ENCODE assay signal across 11 mouse cellular contexts in genomic region chr8:120947240-120947639, GRCm38 (mm10).
A peak's percentile ranks its signal among the peaks of the same experiment; 100 is the strongest.
DNase-seq lines count a peak whose midpoint lies in the region; ATAC-seq and TF ChIP-seq lines count a peak whose summit lies in the region.
"Had no signal": no experiment of that assay in that cellular context is flagged by ENCODE, and none has a peak within 500 bp of the region (broad histone marks: within the 10 kb centered on the region; RNA-seq: fewer than 3 reads in every experiment).

No protein-coding gene starts in this region.

- TF ChIP-seq CTCF in heart, postnatal 0 days (IDR thresholded peaks at IDR 0.05; ENCODE audit: low read depth): no peak

- intact Hi-C loops in left cerebral cortex, postnatal 14 days (cut with DNase I): no loop called here
- intact Hi-C loops in left cerebral cortex, postnatal 36 days (cut with DNase I): no loop called here

- no peaks in the 10 kb centered on the region for H3K9me3 ChIP-seq in heart, embryonic 12.5 days (replicated peaks)
- H3K9me3 ChIP-seq in heart, postnatal 0 days (replicated peaks; ENCODE audit: control insufficient read depth, low read length): no peaks in the 10 kb centered on the region
- no peaks in the 10 kb centered on the region for H3K9me3 ChIP-seq in stomach, embryonic 16.5 days (replicated peaks; ENCODE audit: control insufficient read depth, low read length)
- H3K9me3 ChIP-seq: midbrain, embryonic 12.5 days had no signal

- no peak overlapping the region for H3K9ac ChIP-seq in heart, embryonic 12.5 days
- H3K9ac ChIP-seq in heart, postnatal 0 days (replicated peaks; ENCODE audit: low read depth, low read length): no peak overlapping the region
- peak overlapping the region; percentile 47 for H3K9ac ChIP-seq in stomach, embryonic 16.5 days (ENCODE audit: low read length)
- H3K9ac ChIP-seq: midbrain, embryonic 12.5 days had no signal

- TF ChIP-seq EP300 in heart, postnatal 0 days (IDR thresholded peaks at IDR 0.05; ENCODE audit: low read depth): no peak

- H3K4me2 ChIP-seq in heart, embryonic 12.5 days: no peak overlapping the region
- H3K4me2 ChIP-seq in heart, postnatal 0 days (ENCODE audit: low read depth, low read length): no peak overlapping the region
- H3K4me2 ChIP-seq in stomach, embryonic 16.5 days (ENCODE audit: low read depth, low read length): no peak overlapping the region
- H3K4me2 ChIP-seq: midbrain, embryonic 12.5 days had no signal

- ATAC-seq in heart, embryonic 12.5 days (ENCODE audit: insufficient number of reproducible peaks, low FRiP score): no peak
- no peak for ATAC-seq in heart, postnatal 0 days (ENCODE audit: insufficient read depth, low read depth)
- ATAC-seq in stomach, embryonic 16.5 days (ENCODE audit: insufficient read depth, low FRiP score): peak; percentile 41; the same call in 1 of the 2 replicates
- no peak for ATAC-seq in megakaryocyte progenitor cell, adult 5-6 weeks (replicated peaks; ENCODE audit: poor library complexity)

- H3K4me1 ChIP-seq in heart, embryonic 12.5 days (replicated peaks): peaks cover 22% of the 10 kb centered on the region
- no peaks in the 10 kb centered on the region; the same call in 1 of the 2 replicates for H3K4me1 ChIP-seq in heart, postnatal 0 days (ENCODE audit: control insufficient read depth, insufficient read depth)
- peaks cover 20% of the 10 kb centered on the region for H3K4me1 ChIP-seq in stomach, embryonic 16.5 days (ENCODE audit: control insufficient read depth, insufficient read depth, low read length)

- no peak overlapping the region for H3K4me3 ChIP-seq in heart, embryonic 12.5 days
- no peak overlapping the region for H3K4me3 ChIP-seq in heart, postnatal 0 days (ENCODE audit: low read depth, low read length)
- no peak overlapping the region for H3K4me3 ChIP-seq in stomach, embryonic 16.5 days (replicated peaks; ENCODE audit: low read length)
- H3K4me3 ChIP-seq: layer of hippocampus, adult 2 months; midbrain, embryonic 12.5 days had no signal

- H3K36me3 ChIP-seq in heart, embryonic 12.5 days: no peaks in the 10 kb centered on the region
- H3K36me3 ChIP-seq in heart, postnatal 0 days (replicated peaks; ENCODE audit: control insufficient read depth, insufficient read depth, low read length): no peaks in the 10 kb centered on the region
- H3K36me3 ChIP-seq in stomach, embryonic 16.5 days (ENCODE audit: control insufficient read depth, insufficient read depth, low read length): no peaks in the 10 kb centered on the region
- H3K36me3 ChIP-seq: midbrain, embryonic 12.5 days had no signal

- 42% methylated on average over 10 of the region's 10 CpGs for WGBS in heart, embryonic 12.5 days
- 29% methylated on average over 10 of the region's 10 CpGs for WGBS in heart, postnatal 0 days
- WGBS in stomach, embryonic 16.5 days: 20% methylated on average over 10 of the region's 10 CpGs

- DNase-seq in heart, adult 18-20 months: peak; percentile 30 to 52
- DNase-seq in heart, postnatal 0 days (ENCODE audit: low spot score): peak; percentile 13
- peak; percentile 49 to 76 for DNase-seq in kidney, postnatal 25 days
- no peak for DNase-seq in left cerebral cortex, postnatal 14 days (ENCODE audit: low spot score in 2 of 2)
- DNase-seq in left cerebral cortex, postnatal 36 days (ENCODE audit: low spot score in 2 of 2): no peak
- DNase-seq: right cerebral cortex, postnatal 4 days had no signal

- peaks cover 36% of the 10 kb centered on the region for H3K27me3 ChIP-seq in heart, embryonic 12.5 days (replicated peaks)
- H3K27me3 ChIP-seq in heart, postnatal 0 days (ENCODE audit: control insufficient read depth, insufficient read depth, low read length): peaks cover 35% of the 10 kb centered on the region
- no peaks in the 10 kb centered on the region for H3K27me3 ChIP-seq in stomach, embryonic 16.5 days (ENCODE audit: control insufficient read depth, insufficient read depth, low read length)

- no peak overlapping the region for H3K27ac ChIP-seq in heart, embryonic 12.5 days (ENCODE audit: poor library complexity, severe bottlenecking)
- H3K27ac ChIP-seq in heart, postnatal 0 days (ENCODE audit: low read depth): no peak overlapping the region
- peak overlapping the region; percentile 86 for H3K27ac ChIP-seq in stomach, embryonic 16.5 days (ENCODE audit: low read length)
- H3K27ac ChIP-seq: layer of hippocampus, adult 2 months; midbrain, embryonic 12.5 days had no signal

Comparison
In these comparisons a context has a peak if more than half of its experiments do, and no peak if none do; other contexts are left out.
1. DNase-seq: peak in heart, adult 18-20 months (2 of 2), heart, postnatal 0 days (single experiment) and kidney, postnatal 25 days (2 of 2); none in left cerebral cortex, postnatal 14 days (0 of 2) and left cerebral cortex, postnatal 36 days (0 of 2).